Mouse (Mus musculus): Measurements from ENCODE around the gene Ccdc86.

GRCm38 (mm10) chr19:10909087-10909721 lies 39.9 kb downstream of the Ccdc86 start:
- TF ChIP-seq CTCF (IDR thresholded peaks at IDR 0.05; ENCODE audit: extremely low read depth, insufficient read length, insufficient replicate concordance, low read depth, low read length) (no peak), POLR2A (IDR thresholded peaks at IDR 0.05; ENCODE audit: low read depth, low read length) (no peak)

Data from small intestine, adult 2 months (tissue).